Mouse (Mus musculus): ENCODE results near the gene Cypt3. TPM values are rescaled to one million over a fixed set of nuclear protein-coding genes. Genes with fewer than 3 reads are reported as not detected.

Gene Cypt3
- not detected in 2 replicates for polyA plus RNA-seq (2014; fragmentation: Nextera tagmentation; extraction: Ambion mirVana)

- no peak within 1 kb of the TSS for H3K27ac ChIP-seq (ENCODE audit: low read depth, low read length)
- WGBS: 78% methylated on average over 7 of the region's 7 CpGs
Measured at GRCm38 (mm10) chrX:153558293-153558692, at the start of gene Cypt3. Cypt3 (plus strand) TSS chrX:153558593.

GRCm38 (mm10) chrX:153515491-153515890, 42.9 kb upstream of the Cypt3 start:
- no peak for DNase-seq (ENCODE audit: low spot score)
- Histone ChIP-seq H3K4me3 (ENCODE audit: low read depth, low read length) (no peak overlapping the region), H3K4me2 (ENCODE audit: low read depth, low read length, severe bottlenecking) (no peak overlapping the region), H3K9me3 (ENCODE audit: control insufficient read depth, low read length) (no peaks in the 10 kb centered on the region), H3K9ac (ENCODE audit: low read length) (no peak overlapping the region), H3K36me3 (ENCODE audit: control insufficient read depth, insufficient read depth, low read length) (no peaks in the 10 kb centered on the region), H3K27ac (ENCODE audit: low read depth, low read length) (no peak overlapping the region), H3K27me3 (ENCODE audit: control insufficient read depth, insufficient read depth, low read length) (no peaks in the 10 kb centered on the region), H3K4me1 (replicated peaks; ENCODE audit: control insufficient read depth, insufficient read depth, low read length) (no peaks in the 10 kb centered on the region)
- no peak for ATAC-seq (replicated peaks; ENCODE audit: low FRiP score)
- WGBS: 92% methylated on average over 5 of the region's 5 CpGs

More at GRCm38 (mm10) chrX:153558293-153558692, at the start of gene Cypt3:
- no peaks in the 10 kb centered on the region for H3K27me3 ChIP-seq (ENCODE audit: control insufficient read depth, insufficient read depth, low read length)
- no peak within 1 kb of the TSS for H3K9ac ChIP-seq (ENCODE audit: low read length)
- DNase-seq (ENCODE audit: low spot score): no peak
- H3K36me3 ChIP-seq (ENCODE audit: control insufficient read depth, insufficient read depth, low read length): no peaks in the 10 kb centered on the region
- no peak within 1 kb of the TSS for H3K4me3 ChIP-seq (ENCODE audit: low read depth, low read length)
- H3K9me3 ChIP-seq (ENCODE audit: control insufficient read depth, low read length): no peaks in the 10 kb centered on the region
- H3K4me1 ChIP-seq (replicated peaks; ENCODE audit: control insufficient read depth, insufficient read depth, low read length): no peaks in the 10 kb centered on the region
- no peak for ATAC-seq (replicated peaks; ENCODE audit: low FRiP score)
- H3K4me2 ChIP-seq (ENCODE audit: low read depth, low read length, severe bottlenecking): no peak within 1 kb of the TSS

- Histone ChIP-seq H3K9me3 (ENCODE audit: control insufficient read depth, low read length) (no peaks in the 10 kb centered on the region), H3K4me1 (replicated peaks; ENCODE audit: control insufficient read depth, insufficient read depth, low read length) (no peaks in the 10 kb centered on the region), H3K27me3 (ENCODE audit: control insufficient read depth, insufficient read depth, low read length) (no peaks in the 10 kb centered on the region), H3K4me3 (ENCODE audit: low read depth, low read length) (no peak overlapping the region), H3K4me2 (ENCODE audit: low read depth, low read length, severe bottlenecking) (no peak overlapping the region), H3K9ac (ENCODE audit: low read length) (no peak overlapping the region), H3K27ac (ENCODE audit: low read depth, low read length) (no peak overlapping the region), H3K36me3 (ENCODE audit: control insufficient read depth, insufficient read depth, low read length) (no peaks in the 10 kb centered on the region)
- DNase-seq (ENCODE audit: low spot score) (no peak), ATAC-seq (replicated peaks; ENCODE audit: low FRiP score) (peak; percentile 39; the same call in 1 of the 2 replicates)
- 25% methylated on average over 2 of the region's 2 CpGs for WGBS
Measured at GRCm38 (mm10) chrX:153528399-153528798, 30.0 kb upstream of the Cypt3 start.

- no peak overlapping the region for H3K9ac ChIP-seq (ENCODE audit: low read length)
- DNase-seq (ENCODE audit: low spot score): no peak
- 23% methylated on average over 2 of the region's 2 CpGs for WGBS
- H3K4me2 ChIP-seq (ENCODE audit: low read depth, low read length, severe bottlenecking): no peak overlapping the region
- H3K27ac ChIP-seq (ENCODE audit: low read depth, low read length): no peak overlapping the region
- H3K27me3 ChIP-seq (ENCODE audit: control insufficient read depth, insufficient read depth, low read length): no peaks in the 10 kb centered on the region
- no peaks in the 10 kb centered on the region for H3K9me3 ChIP-seq (ENCODE audit: control insufficient read depth, low read length)
- no peak overlapping the region for H3K4me3 ChIP-seq (ENCODE audit: low read depth, low read length)
- H3K36me3 ChIP-seq (ENCODE audit: control insufficient read depth, insufficient read depth, low read length): no peaks in the 10 kb centered on the region
- no peaks in the 10 kb centered on the region for H3K4me1 ChIP-seq (replicated peaks; ENCODE audit: control insufficient read depth, insufficient read depth, low read length)
- ATAC-seq (replicated peaks; ENCODE audit: low FRiP score): peak; percentile 93
Measured at GRCm38 (mm10) chrX:153556634-153557033, 1.8 kb upstream of the Cypt3 start.

GRCm38 (mm10) chrX:153564650-153565049, 6.3 kb downstream of the Cypt3 start:
- Histone ChIP-seq H3K4me3 (ENCODE audit: low read depth, low read length) (no peak overlapping the region), H3K9me3 (ENCODE audit: control insufficient read depth, low read length) (no peaks in the 10 kb centered on the region), H3K36me3 (ENCODE audit: control insufficient read depth, insufficient read depth, low read length) (no peaks in the 10 kb centered on the region), H3K9ac (ENCODE audit: low read length) (no peak overlapping the region), H3K27ac (ENCODE audit: low read depth, low read length) (no peak overlapping the region), H3K27me3 (ENCODE audit: control insufficient read depth, insufficient read depth, low read length) (no peaks in the 10 kb centered on the region), H3K4me2 (ENCODE audit: low read depth, low read length, severe bottlenecking) (no peak overlapping the region), H3K4me1 (replicated peaks; ENCODE audit: control insufficient read depth, insufficient read depth, low read length) (no peaks in the 10 kb centered on the region)
- 72% methylated on average over 1 of the region's 1 CpGs for WGBS
- ATAC-seq (replicated peaks; ENCODE audit: low FRiP score) (peak; percentile 78), DNase-seq (ENCODE audit: low spot score) (no peak)

- DNase-seq (ENCODE audit: low spot score) (no peak), ATAC-seq (replicated peaks; ENCODE audit: low FRiP score) (no peak)
- Histone ChIP-seq H3K9me3 (ENCODE audit: control insufficient read depth, low read length) (no peaks in the 10 kb centered on the region), H3K9ac (ENCODE audit: low read length) (no peak overlapping the region), H3K4me3 (ENCODE audit: low read depth, low read length) (no peak overlapping the region), H3K27me3 (ENCODE audit: control insufficient read depth, insufficient read depth, low read length) (no peaks in the 10 kb centered on the region), H3K4me1 (replicated peaks; ENCODE audit: control insufficient read depth, insufficient read depth, low read length) (no peaks in the 10 kb centered on the region), H3K27ac (ENCODE audit: low read depth, low read length) (no peak overlapping the region), H3K4me2 (ENCODE audit: low read depth, low read length, severe bottlenecking) (no peak overlapping the region), H3K36me3 (ENCODE audit: control insufficient read depth, insufficient read depth, low read length) (no peaks in the 10 kb centered on the region)
- WGBS: 56% methylated on average over 2 of the region's 2 CpGs
Measured at GRCm38 (mm10) chrX:153599583-153599982, 41.2 kb downstream of the Cypt3 start.

Other genes starting within 250 kb of the Cypt3 start
- gene Ubqln2, start 60.4 kb upstream of the Cypt3 start, polyA plus RNA-seq (2014; fragmentation: Nextera tagmentation; extraction: Ambion mirVana): 62.8 and 65.4 TPM in 2 replicates
- 2.5 and 2.6 TPM in 2 replicates for gene Kctd12b, start 137.8 kb downstream of the Cypt3 start, polyA plus RNA-seq (2014; fragmentation: Nextera tagmentation; extraction: Ambion mirVana)
- 69.7 and 79.3 TPM in 2 replicates for gene Nbdy, start 165.0 kb downstream of the Cypt3 start, polyA plus RNA-seq (2014; fragmentation: Nextera tagmentation; extraction: Ambion mirVana)